21 mouse cellular contexts compared by ENCODE assay signal in genomic region chr2:180154796-180155195, GRCm38 (mm10). TPM values are rescaled to one million over a fixed set of nuclear protein-coding genes. Genes with fewer than 3 reads are reported as not detected.
DNase-seq lines count a peak whose midpoint lies in the region; ATAC-seq lines count a peak whose summit lies in the region.
"Had no signal": no experiment of that assay in that cellular context is flagged by ENCODE, and none has a peak within 500 bp of the region (broad histone marks: within the 10 kb centered on the region; RNA-seq: fewer than 3 reads in every experiment).

No protein-coding gene starts in this region.

- no peak overlapping the region for H3K4me2 ChIP-seq in intestine, embryonic 16.5 days (ENCODE audit: low read depth, low read length)

- no peak overlapping the region for H3K4me3 ChIP-seq in intestine, embryonic 16.5 days (ENCODE audit: low read length)
- H3K4me3 ChIP-seq: heart, embryonic 10.5 days had no signal

- peak; percentile 54 for DNase-seq in cerebellum, adult 9-10 months
- DNase-seq in layer of hippocampus, adult 11-12 months (ENCODE audit: low spot score), result peak; percentile 38
- DNase-seq in layer of hippocampus, postnatal 10 days (ENCODE audit: low spot score in 2 of 2), result no peak
- DNase-seq in retina, adult 2 months (ENCODE audit: low read depth, low spot score), result peak; percentile 29
- no peak for DNase-seq in retina, postnatal 1 day
- DNase-seq in left cerebral cortex, postnatal 4 days, result peak; percentile 78
- DNase-seq: adrenal gland, postnatal 14 days; embryo, embryonic 11 days; gastrocnemius, postnatal 36 days; heart, postnatal 14 days; kidney, adult 8-10 months; kidney, postnatal 4 days; liver; lung, adult 18-20 months; midbrain, embryonic 14.5 days; thymus, postnatal 4 days had no signal

- WGBS in intestine, embryonic 16.5 days, result 71% methylated on average over 3 of the region's 3 CpGs

- H3K27ac ChIP-seq in intestine, embryonic 16.5 days (ENCODE audit: low read length), result no peak overlapping the region
- H3K27ac ChIP-seq: heart, embryonic 10.5 days had no signal

- no peak overlapping the region for H3K9ac ChIP-seq in intestine, embryonic 16.5 days (ENCODE audit: low read depth, low read length)

- H3K27me3 ChIP-seq in intestine, embryonic 16.5 days (replicated peaks; ENCODE audit: control insufficient read depth, insufficient read depth, low read length), result no peaks in the 10 kb centered on the region
- H3K27me3 ChIP-seq: CH12.LX had no signal

- intact Hi-C loops in left cerebral cortex, postnatal 4 days (cut with DNase I), result no loop called here

- ATAC-seq in cerebellum, adult (ENCODE audit: insufficient number of reproducible peaks, low FRiP score, low TSS enrichment), result no peak
- ATAC-seq in intestine, embryonic 16.5 days, result no peak
- ATAC-seq: hindbrain, embryonic 16.5 days had no signal

- H3K4me1 ChIP-seq in intestine, embryonic 16.5 days (ENCODE audit: control insufficient read depth, insufficient read depth, low read length), result no peaks in the 10 kb centered on the region
- H3K4me1 ChIP-seq: heart, embryonic 10.5 days had no signal

- H3K36me3 ChIP-seq in intestine, embryonic 16.5 days (ENCODE audit: control insufficient read depth, insufficient read depth, low read length), result peaks cover 14% of the 10 kb centered on the region

- H3K9me3 ChIP-seq in intestine, embryonic 16.5 days (ENCODE audit: control insufficient read depth, low read length), result no peaks in the 10 kb centered on the region
- H3K9me3 ChIP-seq: heart, embryonic 10.5 days had no signal

RNA-seq across cellular contexts. Expression of gene Adrm1, which starts 16.5 kb away (rescaled TPM):
- 100 to 1,000 TPM; 107 to 117 TPM for total RNA-seq in layer of hippocampus, postnatal 10 days (2021)
- total RNA-seq in left cerebral cortex, postnatal 4 days (2021), result 100 to 1,000 TPM; 117 to 118 TPM
- 172 and 194 TPM in 2 replicates for polyA plus RNA-seq in intestine, embryonic 16.5 days (2015; fragmentation: Nextera tagmentation; extraction: Ambion mirVana)

RNA-seq across cellular contexts. Expression of gene Osbpl2, which starts 35.7 kb away (rescaled TPM):
- 10 to 100 TPM; 53.2 to 54.4 TPM for total RNA-seq in layer of hippocampus, postnatal 10 days (2021)
- 10 to 100 TPM; 61.9 to 64.5 TPM for total RNA-seq in left cerebral cortex, postnatal 4 days (2021)
- polyA plus RNA-seq in intestine, embryonic 16.5 days (2015; fragmentation: Nextera tagmentation; extraction: Ambion mirVana), result 30.4 and 32.4 TPM in 2 replicates

RNA-seq across cellular contexts. Expression of gene Hrh3, which starts 50.5 kb away (rescaled TPM):
- total RNA-seq in layer of hippocampus, postnatal 10 days (2021), result 10 to 100 TPM; 15.3 to 16.2 TPM
- total RNA-seq in left cerebral cortex, postnatal 4 days (2021), result 10 to 100 TPM; 16.6 to 17.4 TPM
- 0.07 and 0.09 TPM in 2 replicates for polyA plus RNA-seq in intestine, embryonic 16.5 days (2015; fragmentation: Nextera tagmentation; extraction: Ambion mirVana)
- total RNA-seq: adrenal gland, postnatal 14 days; CH12.LX; gastrocnemius, postnatal 36 days; heart, postnatal 14 days had no signal
- polyA plus RNA-seq: heart, embryonic 10.5 days had no signal

Comparison
In these comparisons a context has a peak if more than half of its experiments do, and no peak if none do; other contexts are left out.
1. DNase-seq: peak in cerebellum, adult 9-10 months (single experiment), layer of hippocampus, adult 11-12 months (single experiment), retina, adult 2 months (single experiment) and left cerebral cortex, postnatal 4 days (single experiment); none in layer of hippocampus, postnatal 10 days (0 of 2) and retina, postnatal 1 day (single experiment).